Mouse (Mus musculus) kidney, adult 2 months (tissue): Measurements from ENCODE around the gene Dtnb.

Source experiments
- CTCF ChIP-seq: fragments of 200-500 bp; conservative IDR thresholded peaks from 2 replicates; pipeline ENCODE4 v1.5.1; 2011; ENCODE audit warnings: low read depth, mild to moderate bottlenecking, control low read depth, low read length, moderate library complexity, mixed read lengths; ENCODE audit not compliant: insufficient read depth, insufficient read length
- POLR2A ChIP-seq: fragments of 200-500 bp; IDR thresholded peaks from one replicate; pipeline ENCODE4 v1.6.1; 2011; ENCODE audit warnings: low read depth, low read length, control low read depth

GRCm38 (mm10) chr12:3815386-3815785, 243.2 kb downstream of the Dtnb start:
- TF ChIP-seq CTCF (no peak), POLR2A (no peak)
